Mouse (Mus musculus): ENCODE measurements around the gene Meis2. TPM values are rescaled to one million over a fixed set of nuclear protein-coding genes. Genes with fewer than 3 reads are reported as not detected.

The Meis2 gene
- polyA plus RNA-seq, 1 experiment = not detected

DNA sequence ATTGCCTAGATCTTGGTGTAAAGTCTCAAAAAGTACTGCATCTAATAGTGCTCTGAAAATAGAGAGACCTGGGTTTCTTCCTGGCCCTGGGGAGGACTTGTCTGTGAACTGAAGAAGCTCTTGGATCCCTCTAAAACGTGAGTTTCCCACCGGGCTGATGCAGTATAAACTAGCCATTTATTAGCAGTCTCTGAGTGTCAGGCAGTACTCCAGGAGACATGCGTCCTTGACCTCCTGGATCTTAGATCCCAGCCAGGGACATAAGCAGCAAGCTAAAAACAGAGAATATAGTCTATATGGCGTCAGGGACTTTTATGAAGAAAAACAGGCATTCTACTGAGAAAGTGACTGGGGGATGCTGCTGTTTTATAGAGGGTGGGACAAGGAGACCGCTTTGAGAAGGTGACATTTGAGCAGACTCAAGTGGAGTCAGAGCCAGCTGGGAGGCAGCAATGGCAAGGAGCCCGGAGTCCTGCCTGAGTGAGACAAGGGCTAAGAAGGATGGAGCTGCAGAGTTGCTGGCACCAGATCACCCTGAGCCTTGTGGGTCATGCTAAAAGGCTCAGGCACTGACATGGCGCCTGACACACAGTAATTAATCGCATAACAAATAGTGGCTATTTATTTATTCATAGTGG lies 126.6 kb downstream of the Meis2 start:
- H3K4me1 ChIP-seq (ENCODE audit: control insufficient read depth, insufficient read depth, low read length) = no peaks in the 10 kb centered on the region
- TF ChIP-seq POLR2A (IDR thresholded peaks at IDR 0.05; ENCODE audit: borderline replicate concordance, low read depth, low read length) = no peak
- no peak for TF ChIP-seq CTCF (IDR thresholded peaks at IDR 0.05; ENCODE audit: low read depth, low read length)
- no peak overlapping the region for H3K27ac ChIP-seq (ENCODE audit: insufficient read depth, low read depth, low read length)
- no peak overlapping the region for H3K4me3 ChIP-seq (ENCODE audit: insufficient read depth, low read length)

GRCm38 (mm10) chr2:115938296-115938695 lies 127.3 kb downstream of the Meis2 start:
- TF ChIP-seq CTCF (IDR thresholded peaks at IDR 0.05; ENCODE audit: low read depth, low read length) (no peak), POLR2A (IDR thresholded peaks at IDR 0.05; ENCODE audit: borderline replicate concordance, low read depth, low read length) (no peak)
- Histone ChIP-seq H3K4me3 (ENCODE audit: insufficient read depth, low read length) (no peak overlapping the region), H3K27ac (ENCODE audit: insufficient read depth, low read depth, low read length) (no peak overlapping the region), H3K4me1 (ENCODE audit: control insufficient read depth, insufficient read depth, low read length) (no peaks in the 10 kb centered on the region)

DNA sequence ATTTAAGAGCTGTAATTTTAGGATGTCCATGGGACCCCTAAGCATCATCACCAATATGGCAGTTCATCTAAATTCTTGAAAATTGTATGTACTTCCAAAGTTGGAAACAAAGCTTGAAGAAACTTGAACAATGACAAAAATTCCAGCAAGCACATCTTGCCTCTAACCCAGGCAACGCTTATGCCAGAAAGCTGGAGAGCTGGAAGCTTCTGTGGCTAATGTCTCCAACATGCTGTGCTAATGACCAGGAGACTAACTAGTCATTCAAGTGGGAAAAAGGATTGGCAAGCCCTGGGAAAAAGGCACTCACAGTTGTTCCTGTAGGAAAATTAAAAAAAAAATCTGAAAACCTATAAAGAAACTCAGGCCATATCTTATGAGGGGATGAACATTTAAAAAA lies 127.7 kb downstream of the Meis2 start:
- TF ChIP-seq POLR2A (IDR thresholded peaks at IDR 0.05; ENCODE audit: borderline replicate concordance, low read depth, low read length) = no peak
- no peak for TF ChIP-seq CTCF (IDR thresholded peaks at IDR 0.05; ENCODE audit: low read depth, low read length)
- Histone ChIP-seq H3K27ac (ENCODE audit: insufficient read depth, low read depth, low read length) (no peak overlapping the region), H3K4me1 (ENCODE audit: control insufficient read depth, insufficient read depth, low read length) (no peaks in the 10 kb centered on the region), H3K4me3 (ENCODE audit: insufficient read depth, low read length) (no peak overlapping the region)

GRCm38 (mm10) chr2:115936786-115937185 lies 128.9 kb downstream of the Meis2 start:
- no peak overlapping the region for H3K4me3 ChIP-seq (ENCODE audit: insufficient read depth, low read length)
- H3K4me1 ChIP-seq (ENCODE audit: control insufficient read depth, insufficient read depth, low read length) = no peaks in the 10 kb centered on the region
- TF ChIP-seq POLR2A (IDR thresholded peaks at IDR 0.05; ENCODE audit: borderline replicate concordance, low read depth, low read length) (no peak), CTCF (IDR thresholded peaks at IDR 0.05; ENCODE audit: low read depth, low read length) (no peak)
- no peak overlapping the region for H3K27ac ChIP-seq (ENCODE audit: insufficient read depth, low read depth, low read length)

GRCm38 (mm10) chr2:115934299-115934698 lies 131.3 kb downstream of the Meis2 start:
- H3K4me3 ChIP-seq (ENCODE audit: insufficient read depth, low read length) = no peak overlapping the region
- TF ChIP-seq CTCF (IDR thresholded peaks at IDR 0.05; ENCODE audit: low read depth, low read length) (no peak), POLR2A (IDR thresholded peaks at IDR 0.05; ENCODE audit: borderline replicate concordance, low read depth, low read length) (no peak)
- H3K4me1 ChIP-seq (ENCODE audit: control insufficient read depth, insufficient read depth, low read length) = no peaks in the 10 kb centered on the region
- H3K27ac ChIP-seq (ENCODE audit: insufficient read depth, low read depth, low read length) = no peak overlapping the region

DNA sequence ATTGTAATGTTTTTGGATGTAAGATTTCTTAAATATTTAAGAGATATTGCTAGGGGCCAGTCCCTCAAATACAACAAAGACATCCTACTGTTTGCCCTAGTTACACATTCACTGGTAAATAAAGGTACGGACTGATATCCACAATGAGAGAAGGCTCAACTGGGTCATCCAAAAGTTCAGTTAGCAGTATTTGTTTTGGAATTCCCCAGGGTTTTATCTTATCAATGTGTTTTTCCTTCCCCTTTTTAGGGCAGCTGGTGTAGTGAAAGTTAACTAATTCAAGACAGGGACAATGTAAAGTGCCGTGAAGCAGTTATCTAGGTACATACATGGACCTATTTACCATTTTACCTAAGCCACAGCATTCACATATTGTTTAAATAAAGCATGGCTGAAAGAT lies 132.4 kb downstream of the Meis2 start:
- no peak overlapping the region for H3K4me3 ChIP-seq (ENCODE audit: insufficient read depth, low read length)
- H3K4me1 ChIP-seq (ENCODE audit: control insufficient read depth, insufficient read depth, low read length) = no peaks in the 10 kb centered on the region
- H3K27ac ChIP-seq (ENCODE audit: insufficient read depth, low read depth, low read length) = no peak overlapping the region
- no peak for TF ChIP-seq CTCF (IDR thresholded peaks at IDR 0.05; ENCODE audit: low read depth, low read length)
- TF ChIP-seq POLR2A (IDR thresholded peaks at IDR 0.05; ENCODE audit: borderline replicate concordance, low read depth, low read length) = no peak

DNA sequence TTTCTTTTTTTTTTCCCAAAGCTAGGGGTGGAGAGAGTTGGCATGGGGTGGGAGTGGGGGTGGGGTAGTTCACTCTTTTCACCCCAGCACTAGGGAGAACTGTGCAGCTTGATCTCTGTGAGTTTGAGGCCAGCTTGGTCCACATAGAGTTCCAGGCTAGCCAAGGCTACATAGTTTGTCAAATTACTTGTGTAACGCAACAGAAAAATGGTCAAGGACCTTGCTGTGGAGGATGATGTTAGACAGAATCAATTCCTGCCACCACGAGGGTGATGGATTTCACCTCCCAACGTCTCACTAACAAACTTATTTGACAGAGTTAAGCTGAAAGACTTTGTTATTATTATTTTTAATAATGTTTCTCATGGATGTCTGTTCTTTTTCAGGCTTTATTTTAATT lies 139.9 kb downstream of the Meis2 start:
- H3K4me1 ChIP-seq (ENCODE audit: control insufficient read depth, insufficient read depth, low read length) = no peaks in the 10 kb centered on the region
- no peak overlapping the region for H3K27ac ChIP-seq (ENCODE audit: insufficient read depth, low read depth, low read length)
- TF ChIP-seq CTCF (IDR thresholded peaks at IDR 0.05; ENCODE audit: low read depth, low read length) = no peak
- TF ChIP-seq POLR2A (IDR thresholded peaks at IDR 0.05; ENCODE audit: borderline replicate concordance, low read depth, low read length) = no peak
- no peak overlapping the region for H3K4me3 ChIP-seq (ENCODE audit: insufficient read depth, low read length)

GRCm38 (mm10) chr2:115924472-115924871 lies 141.2 kb downstream of the Meis2 start:
- no peak overlapping the region for H3K4me3 ChIP-seq (ENCODE audit: insufficient read depth, low read length)
- H3K4me1 ChIP-seq (ENCODE audit: control insufficient read depth, insufficient read depth, low read length) = no peaks in the 10 kb centered on the region
- no peak overlapping the region for H3K27ac ChIP-seq (ENCODE audit: insufficient read depth, low read depth, low read length)
- TF ChIP-seq CTCF (IDR thresholded peaks at IDR 0.05; ENCODE audit: low read depth, low read length) (no peak), POLR2A (IDR thresholded peaks at IDR 0.05; ENCODE audit: borderline replicate concordance, low read depth, low read length) (no peak)

DNA sequence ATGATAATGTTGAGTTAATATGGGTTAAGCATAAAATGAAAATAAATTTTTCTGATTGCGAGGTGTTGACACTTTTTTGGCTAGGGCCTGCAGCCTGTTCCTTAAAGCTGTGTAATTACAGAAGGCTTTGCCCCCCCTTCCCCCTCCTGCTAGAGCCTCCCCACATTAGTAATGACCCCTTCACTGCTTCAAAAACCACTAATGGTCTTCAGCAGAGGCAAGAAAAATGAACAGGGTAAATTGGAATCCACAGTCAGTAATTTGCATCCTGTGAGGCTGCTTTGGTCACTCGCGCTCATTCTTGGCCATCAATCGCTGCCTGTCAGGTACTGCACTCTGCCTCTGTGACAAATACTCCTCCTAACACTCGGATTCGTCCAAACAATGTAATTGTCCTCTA lies 142.4 kb downstream of the Meis2 start:
- H3K27ac ChIP-seq (ENCODE audit: insufficient read depth, low read depth, low read length) = no peak overlapping the region
- no peaks in the 10 kb centered on the region for H3K4me1 ChIP-seq (ENCODE audit: control insufficient read depth, insufficient read depth, low read length)
- TF ChIP-seq CTCF (IDR thresholded peaks at IDR 0.05; ENCODE audit: low read depth, low read length) (no peak), POLR2A (IDR thresholded peaks at IDR 0.05; ENCODE audit: borderline replicate concordance, low read depth, low read length) (no peak)
- no peak overlapping the region for H3K4me3 ChIP-seq (ENCODE audit: insufficient read depth, low read length)

GRCm38 (mm10) chr2:115921687-115922086 lies 144.0 kb downstream of the Meis2 start:
- Histone ChIP-seq H3K4me3 (ENCODE audit: insufficient read depth, low read length) (no peak overlapping the region), H3K4me1 (ENCODE audit: control insufficient read depth, insufficient read depth, low read length) (no peaks in the 10 kb centered on the region), H3K27ac (ENCODE audit: insufficient read depth, low read depth, low read length) (no peak overlapping the region)
- TF ChIP-seq POLR2A (IDR thresholded peaks at IDR 0.05; ENCODE audit: borderline replicate concordance, low read depth, low read length) (no peak), CTCF (IDR thresholded peaks at IDR 0.05; ENCODE audit: low read depth, low read length) (no peak)
